Mouse (Mus musculus) hindbrain, embryonic 11.5 days (tissue): ENCODE measurements around the gene 4930512M02Rik. TPM values are rescaled to one million over a fixed set of nuclear protein-coding genes. Genes with fewer than 3 reads are reported as not detected.
"Not testable (repeated sequence)": the region's sequence is repeated elsewhere in the genome, so short reads cannot be mapped to it uniquely, and the experiment has no call there.

Experiments
- ATAC-seq: fragments of 200-750 bp; cut with Nextera tagmentation; 2 replicates; pipeline ENCODE4 v1.8.0; 2017; ENCODE audit warnings: mild to moderate bottlenecking, moderate TSS enrichment, moderate library complexity; ENCODE audit not compliant: low FRiP score
- DNase-seq: peaks from one replicate; pipeline ENCODE4 v3.0.0-alpha.2; 2015; ENCODE audit warnings: low spot score
- H3K27ac ChIP-seq: fragments of 300-500 bp; sonication (generic); 2 replicates; pipeline ENCODE4 v1.5.1; 2014; ENCODE audit warnings: mild to moderate bottlenecking, low read depth, low read length
- H3K27me3 ChIP-seq: fragments of 300-500 bp; sonication (generic); 2 replicates; pipeline ENCODE4 v1.6.1; 2014; ENCODE audit warnings: mild to moderate bottlenecking, low read length, moderate library complexity, mixed read lengths; ENCODE audit not compliant: control insufficient read depth, insufficient read depth
- H3K36me3 ChIP-seq: fragments of 300-500 bp; sonication (generic); 2 replicates; pipeline ENCODE4 v1.6.1; 2014; ENCODE audit warnings: mild to moderate bottlenecking, low read length, moderate library complexity, mixed read lengths; ENCODE audit not compliant: control insufficient read depth, insufficient read depth
- H3K4me1 ChIP-seq: fragments of 300-500 bp; sonication (generic); replicated peaks from 2 replicates; pipeline ENCODE4 v1.6.1; 2014; ENCODE audit warnings: low read length, mixed read lengths; ENCODE audit not compliant: control insufficient read depth, insufficient read depth
- H3K4me2 ChIP-seq: fragments of 300-500 bp; sonication (generic); replicated peaks from 2 replicates; pipeline ENCODE4 v1.6.1; 2014; ENCODE audit warnings: mild to moderate bottlenecking, low read depth, low read length
- H3K4me3 ChIP-seq: fragments of 300-500 bp; sonication (generic); 2 replicates; pipeline ENCODE4 v1.5.1; 2014; ENCODE audit warnings: low read depth, low read length
- H3K9ac ChIP-seq: fragments of 300-500 bp; sonication (generic); 2 replicates; pipeline ENCODE4 v1.6.1; 2014; ENCODE audit warnings: low read depth, low read length
- H3K9me3 ChIP-seq: fragments of 300-500 bp; sonication (generic); 2 replicates; pipeline ENCODE4 v1.6.1; 2016; ENCODE audit warnings: low read length; ENCODE audit not compliant: control insufficient read depth
- WGBS: fragments of 180-500 bp; shearing (Covaris S2); extraction: QIAGEN DNeasy Blood & Tissue Kit; methylation state at CpG from one replicate; pipeline ENCODE4 v1.1.7; 2014; 5-methylcytosine and 5-hydroxymethylcytosine counted together
- polyA plus RNA-seq: library from polyadenylated mRNA; unstranded; fragments of >200 nt; fragmentation: Nextera tagmentation; extraction: Ambion mirVana; gene quantifications from 2 replicates; pipeline ENCODE4 v1.2.1, GENCODE M21; 2014

The 4930512M02Rik gene
- polyA plus RNA-seq, result not detected in 2 replicates

DNA sequence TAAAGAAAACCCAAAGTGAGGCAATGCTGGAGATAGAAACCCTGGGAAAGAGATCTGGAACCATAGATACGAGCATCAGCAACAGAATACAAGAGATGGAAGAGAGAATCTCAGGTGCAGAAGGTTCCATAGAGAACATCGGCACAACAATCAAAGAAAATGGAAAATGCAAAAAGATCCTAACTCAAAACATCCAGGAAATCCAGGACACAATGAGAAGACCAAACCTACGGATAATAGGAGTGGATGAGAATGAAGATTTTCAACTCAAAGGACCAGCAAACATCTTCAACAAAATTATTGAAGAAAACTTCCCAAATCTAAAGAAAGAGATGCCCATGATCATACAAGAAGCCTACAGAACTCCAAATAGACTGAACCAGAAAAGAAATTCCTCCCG is at the start of gene 4930512M02Rik:
4930512M02Rik (minus strand) TSS at position 101 of the 400 bp plus-strand sequence.
- H3K9ac ChIP-seq, H3K27me3 ChIP-seq, H3K4me1 ChIP-seq, DNase-seq, H3K27ac ChIP-seq, H3K36me3 ChIP-seq, ATAC-seq, H3K4me3 ChIP-seq, H3K4me2 ChIP-seq, H3K9me3 ChIP-seq: not testable (repeated sequence)
- 89% methylated on average over 1 of the region's 4 CpGs for WGBS

GRCm38 (mm10) chr11:11677165-11677564 is 49.5 kb upstream of the 4930512M02Rik start:
- H3K4me3 ChIP-seq, result no peak overlapping the region
- no peaks in the 10 kb centered on the region for H3K4me1 ChIP-seq
- no peaks in the 10 kb centered on the region for H3K27me3 ChIP-seq
- H3K9ac ChIP-seq, result no peak overlapping the region
- 82% methylated on average over 7 of the region's 7 CpGs for WGBS
- DNase-seq (no peak), ATAC-seq (no peak)
- no peaks in the 10 kb centered on the region for H3K36me3 ChIP-seq
- H3K4me2 ChIP-seq, result no peak overlapping the region
- H3K27ac ChIP-seq, result no peak overlapping the region
- no peaks in the 10 kb centered on the region for H3K9me3 ChIP-seq

GRCm38 (mm10) chr11:11676068-11676741 is 48.6 kb upstream of the 4930512M02Rik start:
- ATAC-seq (no peak), DNase-seq (no peak)
- no peak overlapping the region for H3K27ac ChIP-seq
- 88% methylated on average over 9 of the region's 9 CpGs for WGBS
- H3K4me2 ChIP-seq, result no peak overlapping the region
- no peaks in the 10 kb centered on the region for H3K9me3 ChIP-seq
- H3K36me3 ChIP-seq, result no peaks in the 10 kb centered on the region
- H3K27me3 ChIP-seq, result no peaks in the 10 kb centered on the region
- no peak overlapping the region for H3K4me3 ChIP-seq
- no peaks in the 10 kb centered on the region for H3K4me1 ChIP-seq
- H3K9ac ChIP-seq, result no peak overlapping the region

- H3K36me3 ChIP-seq, result no peaks in the 10 kb centered on the region
- H3K4me2 ChIP-seq, result no peak overlapping the region
- no peak overlapping the region for H3K27ac ChIP-seq
- H3K9me3 ChIP-seq, result no peaks in the 10 kb centered on the region
- no peak overlapping the region for H3K4me3 ChIP-seq
- no peak for DNase-seq
- no peak for ATAC-seq
- H3K9ac ChIP-seq, result no peak overlapping the region
- H3K27me3 ChIP-seq, result no peaks in the 10 kb centered on the region
- no peaks in the 10 kb centered on the region for H3K4me1 ChIP-seq
Measured at GRCm38 (mm10) chr11:11675063-11675462, 47.4 kb upstream of the 4930512M02Rik start.

DNA sequence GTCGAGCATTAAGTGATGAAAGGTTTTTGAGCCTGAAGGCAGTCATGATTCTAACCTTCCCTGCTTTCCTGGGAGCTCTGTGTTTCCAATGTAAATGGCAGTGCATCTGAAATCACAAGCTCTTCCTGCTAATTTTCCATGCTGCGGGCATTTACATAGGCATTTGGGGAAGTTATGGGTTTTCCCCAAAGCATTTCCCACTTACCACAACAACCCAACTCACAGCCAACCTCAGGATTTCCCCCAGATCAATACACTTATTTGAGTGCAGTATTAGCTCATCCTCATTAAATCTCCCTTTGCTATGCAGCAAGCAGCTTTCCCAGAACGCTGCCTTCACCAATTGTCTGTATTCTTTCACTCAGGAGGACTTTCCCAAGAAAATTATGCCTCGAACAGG is 45.3 kb upstream of the 4930512M02Rik start:
- DNase-seq (no peak), ATAC-seq (no peak)
- no peak overlapping the region for H3K4me3 ChIP-seq
- H3K9me3 ChIP-seq, result no peaks in the 10 kb centered on the region
- no peak overlapping the region for H3K4me2 ChIP-seq
- 81% methylated on average over 4 of the region's 4 CpGs for WGBS
- H3K9ac ChIP-seq, result no peak overlapping the region
- no peaks in the 10 kb centered on the region for H3K4me1 ChIP-seq
- no peaks in the 10 kb centered on the region for H3K36me3 ChIP-seq
- H3K27ac ChIP-seq, result no peak overlapping the region
- no peaks in the 10 kb centered on the region for H3K27me3 ChIP-seq

- Histone ChIP-seq H3K27ac (no peak overlapping the region), H3K4me2 (no peak overlapping the region), H3K4me3 (no peak overlapping the region), H3K9ac (no peak overlapping the region), H3K9me3 (no peaks in the 10 kb centered on the region), H3K36me3 (no peaks in the 10 kb centered on the region), H3K27me3 (no peaks in the 10 kb centered on the region), H3K4me1 (no peaks in the 10 kb centered on the region)
- 93% methylated on average over 3 of the region's 3 CpGs for WGBS
- no peak for ATAC-seq
- DNase-seq, result no peak
Measured at GRCm38 (mm10) chr11:11667922-11668290, 40.3 kb upstream of the 4930512M02Rik start.

DNA sequence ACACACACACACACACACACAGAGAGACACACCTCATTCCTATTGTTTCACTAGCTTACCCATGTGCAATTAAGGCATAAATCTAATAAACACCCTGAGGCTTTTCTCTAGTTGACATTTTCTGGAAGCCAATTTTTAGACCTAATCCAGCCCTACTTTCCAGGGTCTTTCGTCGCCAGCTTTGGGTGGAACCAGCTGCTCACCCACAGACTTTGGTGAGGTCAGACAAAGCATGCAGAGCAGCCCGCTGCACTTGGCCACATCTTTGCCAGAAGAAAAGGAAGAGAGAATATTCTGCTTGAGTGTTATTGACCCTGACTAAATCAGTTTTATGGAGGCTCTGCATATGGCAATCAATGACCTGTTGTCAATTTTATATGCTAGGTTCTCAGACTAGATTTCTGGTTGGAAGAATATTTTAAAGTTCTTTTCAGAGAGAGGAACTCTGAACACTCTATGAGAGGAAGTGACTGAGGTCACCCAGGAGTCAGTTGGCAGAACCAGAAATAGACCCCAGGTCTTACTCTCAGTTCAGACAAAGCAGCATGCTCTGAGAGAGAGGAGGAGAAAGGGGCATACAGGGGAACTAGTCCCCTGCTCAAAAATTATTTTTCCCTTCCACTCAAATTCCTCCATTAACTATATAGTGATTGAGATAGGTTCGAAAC is 39.8 kb upstream of the 4930512M02Rik start:
- no peaks in the 10 kb centered on the region for H3K4me1 ChIP-seq
- WGBS, result 94% methylated on average over 4 of the region's 4 CpGs
- no peak for ATAC-seq

GRCm38 (mm10) chr11:11660651-11661050 is 33.0 kb upstream of the 4930512M02Rik start:
- Histone ChIP-seq H3K4me2 (no peak overlapping the region), H3K36me3 (no peaks in the 10 kb centered on the region), H3K9me3 (no peaks in the 10 kb centered on the region), H3K9ac (no peak overlapping the region), H3K27me3 (no peaks in the 10 kb centered on the region), H3K4me1 (no peaks in the 10 kb centered on the region), H3K27ac (no peak overlapping the region), H3K4me3 (no peak overlapping the region)
- DNase-seq (no peak), ATAC-seq (no peak)
- WGBS, result 85% methylated on average over 4 of the region's 4 CpGs

More for the DNA sequence above, 39.8 kb upstream of the 4930512M02Rik start:
- Histone ChIP-seq H3K4me3 (no peak overlapping the region), H3K36me3 (no peaks in the 10 kb centered on the region), H3K4me2 (no peak overlapping the region), H3K9ac (no peak overlapping the region), H3K9me3 (no peaks in the 10 kb centered on the region), H3K27ac (no peak overlapping the region), H3K27me3 (no peaks in the 10 kb centered on the region)
- no peak for DNase-seq

GRCm38 (mm10) chr11:11658834-11659233 is 31.2 kb upstream of the 4930512M02Rik start:
- Histone ChIP-seq H3K4me1 (no peaks in the 10 kb centered on the region), H3K27ac (no peak overlapping the region), H3K36me3 (no peaks in the 10 kb centered on the region), H3K27me3 (no peaks in the 10 kb centered on the region), H3K9me3 (no peaks in the 10 kb centered on the region), H3K4me2 (no peak overlapping the region), H3K9ac (no peak overlapping the region), H3K4me3 (no peak overlapping the region)
- DNase-seq, result no peak
- ATAC-seq, result no peak
- 81% methylated on average over 4 of the region's 4 CpGs for WGBS
